Mouse (Mus musculus) telencephalon, adult 2 months (tissue): Measurements from ENCODE around the gene Hs6st1.
"Not testable (repeated sequence)": the region's sequence is repeated elsewhere in the genome, so short reads cannot be mapped to it uniquely, and the experiment has no call there.

ENCODE experiments used
- DNase-seq: peaks from one replicate; pipeline ENCODE4 v3.0.0-alpha.2; 2011; ENCODE audit warnings: low read depth, low spot score

The Hs6st1 gene

DNA sequence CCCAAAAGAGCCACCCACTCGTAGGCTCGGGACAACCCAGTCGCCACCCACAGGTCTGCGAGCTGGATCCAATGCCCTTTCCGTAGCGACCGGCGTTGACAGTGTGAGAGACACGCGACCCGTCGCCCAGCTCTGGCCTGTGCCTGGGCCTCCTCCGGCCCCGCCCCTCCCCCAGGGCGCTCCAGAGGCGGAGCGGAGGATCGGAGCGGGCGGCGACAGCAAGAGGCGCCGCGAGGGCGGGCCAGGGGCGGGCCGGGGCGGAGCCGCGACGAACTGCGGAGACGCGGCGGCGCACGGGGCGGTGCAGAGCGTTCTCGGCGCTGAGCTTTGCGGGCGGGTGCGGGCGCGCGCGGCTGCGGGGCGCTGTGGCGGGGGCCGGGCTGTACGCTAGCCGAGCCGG is at the start of gene Hs6st1:
Gene Hs6st1, plus strand, starts transcription at position 325 of the 400 bp plus-strand sequence.
- peak; percentile 78 for DNase-seq

DNA sequence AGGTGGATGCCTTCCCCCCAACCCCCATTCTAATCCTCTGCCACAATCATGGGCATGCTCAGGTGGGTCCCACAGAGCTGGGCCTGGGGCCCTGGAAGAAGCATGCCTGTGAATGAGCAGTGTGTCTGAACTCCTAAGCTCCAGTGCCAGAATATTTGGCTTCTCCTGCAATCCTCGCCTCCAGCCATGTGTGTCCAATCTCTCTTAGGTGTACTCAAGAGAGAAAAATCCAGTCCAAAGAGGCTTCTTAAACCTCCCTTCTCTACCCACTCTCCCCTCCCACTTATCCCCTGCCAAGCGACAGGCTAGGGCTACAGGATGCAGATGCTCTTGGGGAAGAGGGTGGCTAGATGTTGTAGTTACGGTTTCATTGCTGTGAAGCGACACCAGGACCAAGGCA is 49.6 kb upstream of the Hs6st1 start:
- DNase-seq, result no peak

DNA sequence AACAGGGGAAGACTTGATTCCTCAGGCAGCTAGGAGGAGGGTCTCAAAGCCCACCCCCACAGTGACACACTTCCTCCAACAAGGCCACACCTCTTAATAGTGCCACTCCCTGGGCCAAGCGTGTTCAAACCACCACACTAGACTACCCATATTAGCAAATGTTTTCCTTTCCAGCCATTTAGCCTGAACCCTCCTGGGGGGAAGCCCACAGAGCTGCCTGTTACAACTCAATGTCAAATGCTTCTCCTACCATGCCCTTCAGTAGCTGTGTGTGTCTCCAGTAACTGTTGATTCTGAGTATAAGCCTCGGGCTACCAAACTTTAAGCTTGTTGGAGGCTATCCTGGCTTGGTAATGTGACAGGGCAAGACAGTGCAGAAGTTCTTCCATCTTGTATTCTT is 49.0 kb upstream of the Hs6st1 start:
- no peak for DNase-seq

DNA sequence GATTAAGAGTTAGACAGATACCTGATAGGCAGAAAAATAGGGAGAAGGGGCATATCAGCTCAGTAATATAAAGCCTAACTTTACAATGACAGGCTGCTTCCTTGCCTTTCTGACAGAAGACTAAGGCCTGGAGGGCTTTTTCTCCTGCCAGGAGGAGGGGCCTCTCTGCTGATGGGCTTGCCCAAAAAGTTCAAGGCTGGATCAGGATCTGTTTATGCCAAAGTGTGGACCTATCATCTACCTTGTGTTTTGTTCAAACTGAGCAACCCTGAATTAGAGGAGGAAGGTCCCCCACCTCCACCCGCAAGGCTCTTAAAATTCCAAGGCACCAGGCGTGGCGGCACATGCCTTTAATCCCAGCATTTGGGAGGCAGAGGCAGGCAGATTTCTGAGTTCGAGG is 47.9 kb upstream of the Hs6st1 start:
- no peak for DNase-seq

GRCm38 (mm10) chr1:36030421-36030821 is 37.8 kb upstream of the Hs6st1 start:
- DNase-seq, result peak; percentile 71

GRCm38 (mm10) chr1:36038769-36039168 is 29.4 kb upstream of the Hs6st1 start:
- no peak for DNase-seq

DNA sequence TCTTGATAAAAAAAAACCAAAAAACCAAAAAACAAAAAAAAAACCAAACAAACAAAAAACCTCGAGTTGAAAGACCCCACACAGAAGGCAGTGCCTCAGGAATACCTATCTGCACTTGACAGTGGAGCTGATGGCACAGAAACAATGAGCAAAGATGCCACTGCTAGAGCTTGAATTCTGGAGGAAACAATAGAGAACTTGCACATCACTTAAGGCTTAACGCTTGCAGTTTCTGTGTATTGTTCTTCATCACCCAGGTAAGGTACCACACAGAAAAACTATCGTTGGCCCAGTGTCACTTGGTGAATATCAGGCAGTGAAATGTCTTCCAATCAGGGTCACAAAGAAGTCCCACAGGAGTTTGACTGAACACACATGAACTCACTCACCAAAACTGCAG is 26.1 kb upstream of the Hs6st1 start:
- no peak for DNase-seq

DNA sequence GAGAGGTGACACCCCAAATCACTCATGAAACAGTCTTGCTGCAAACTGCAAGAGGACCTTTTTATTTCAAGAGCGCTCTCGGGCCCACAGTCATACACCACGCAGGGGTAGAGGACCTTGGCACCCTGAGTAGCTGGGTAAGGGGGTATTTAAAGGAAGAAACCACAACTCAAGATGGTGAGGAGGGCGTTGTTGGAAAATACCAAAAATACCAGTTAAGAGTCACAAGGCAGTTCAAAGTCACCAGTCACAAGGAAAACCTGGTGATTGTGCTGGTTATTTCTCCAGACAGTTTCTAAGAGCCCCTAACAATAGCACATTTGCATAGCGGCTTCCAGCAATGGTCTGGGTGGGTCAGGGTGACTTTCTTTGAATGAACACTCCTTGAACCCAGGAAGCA is 24.4 kb upstream of the Hs6st1 start:
- not testable (repeated sequence) for DNase-seq

- no peak for DNase-seq
These were observed 23.9 kb upstream of the Hs6st1 start for GRCm38 (mm10) chr1:36044288-36044687.

DNA sequence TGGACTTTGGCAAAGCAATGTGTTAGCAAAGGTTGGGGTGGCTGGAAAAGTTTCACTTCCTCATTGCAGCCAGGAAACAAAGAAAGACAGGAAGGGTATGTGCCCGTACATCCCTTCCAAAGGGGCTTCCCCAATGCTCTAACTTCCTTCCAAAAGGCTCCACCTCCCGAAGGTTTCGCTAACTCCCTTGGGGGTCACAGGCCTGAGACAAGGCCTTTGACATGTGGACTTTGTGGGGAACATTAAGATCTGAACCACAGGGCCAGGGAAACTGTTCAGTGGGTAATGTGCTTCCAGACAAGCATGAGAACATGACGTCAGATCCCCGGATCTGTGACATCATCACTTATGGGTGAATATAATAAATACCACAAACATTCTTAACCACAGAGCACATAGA is 15.5 kb upstream of the Hs6st1 start:
- DNase-seq, result no peak

GRCm38 (mm10) chr1:36053566-36053965 is 14.6 kb upstream of the Hs6st1 start:
- DNase-seq, result no peak

GRCm38 (mm10) chr1:36054182-36054966 is 13.8 kb upstream of the Hs6st1 start:
- DNase-seq, result no peak

DNA sequence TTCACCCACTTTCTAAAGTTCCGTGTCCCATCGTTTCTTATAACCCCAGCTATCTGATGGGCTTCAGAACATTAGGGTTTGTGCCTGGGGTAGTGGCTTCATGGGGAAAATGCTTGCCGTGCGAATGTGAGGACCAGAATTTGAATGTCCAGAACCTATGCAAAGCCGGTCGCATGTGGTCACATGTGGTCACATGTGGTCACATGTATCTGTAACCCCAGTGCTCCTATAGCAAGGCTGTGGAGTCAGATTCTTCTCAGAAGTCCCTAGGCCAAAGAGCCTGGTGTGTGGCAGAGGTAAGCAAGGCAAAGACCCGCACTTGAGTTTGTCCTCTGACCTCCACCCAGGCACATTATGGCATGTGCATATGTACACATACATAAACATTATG is 13.2 kb upstream of the Hs6st1 start:
- no peak for DNase-seq

- DNase-seq, result no peak
These were observed 8.8 kb upstream of the Hs6st1 start for GRCm38 (mm10) chr1:36059351-36059750.

DNA sequence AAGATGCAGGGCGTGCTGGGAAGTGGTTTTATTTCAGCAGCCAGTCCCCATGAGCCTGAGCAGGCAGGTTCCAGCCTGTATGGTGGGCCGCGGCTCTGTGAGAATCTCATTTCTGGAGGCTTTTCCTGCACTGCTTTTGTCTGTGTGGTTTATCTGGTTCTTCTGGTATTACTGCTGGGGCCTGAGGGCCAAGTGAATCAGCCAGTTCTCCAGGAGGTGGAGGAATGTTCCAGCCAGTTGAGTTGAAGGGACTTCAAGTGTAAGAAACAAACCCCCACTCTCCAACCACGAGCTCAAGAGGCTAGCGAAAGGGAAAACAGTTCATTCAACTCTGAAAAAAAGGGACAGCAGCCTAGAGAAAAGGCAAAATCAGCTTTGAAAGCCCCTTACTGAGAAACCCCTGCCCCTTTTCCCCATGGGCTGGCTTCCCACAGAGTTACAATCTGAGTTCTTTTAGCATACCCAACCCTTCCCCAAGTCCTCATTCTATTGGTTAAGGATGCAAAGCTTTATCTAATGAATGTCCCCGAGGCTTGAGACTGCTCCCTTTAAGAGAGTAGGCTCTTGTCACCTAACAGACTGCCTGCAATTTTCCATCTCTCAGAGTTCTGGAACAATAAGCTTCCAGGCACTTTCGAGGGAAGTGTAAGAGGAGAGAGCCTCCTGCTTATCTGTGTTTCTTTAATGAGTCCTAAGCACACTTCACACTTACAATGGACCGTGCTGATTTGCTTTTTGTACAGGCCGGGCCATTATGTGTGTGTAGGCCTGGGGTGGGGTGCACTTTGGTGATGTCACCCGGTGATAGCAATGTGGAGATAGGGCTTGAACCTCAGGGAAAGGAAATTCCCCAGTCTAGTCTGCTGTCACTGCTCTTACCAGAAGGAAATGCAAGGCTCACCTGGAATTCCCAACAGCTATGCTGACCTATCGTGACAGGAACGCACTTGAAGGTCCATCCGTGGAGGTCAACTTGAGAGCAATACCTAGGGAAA is 7.9 kb upstream of the Hs6st1 start:
- no peak for DNase-seq

- no peak for DNase-seq
These were observed 6.8 kb upstream of the Hs6st1 start for GRCm38 (mm10) chr1:36061211-36061915.

GRCm38 (mm10) chr1:36062088-36062805 is 6.0 kb upstream of the Hs6st1 start:
- DNase-seq, result no peak

- no peak for DNase-seq
These were observed 5.2 kb upstream of the Hs6st1 start for GRCm38 (mm10) chr1:36062826-36063640.

- DNase-seq, result no peak
These were observed 4.6 kb upstream of the Hs6st1 start for GRCm38 (mm10) chr1:36063641-36063955.

- DNase-seq, result no peak
These were observed 4.0 kb upstream of the Hs6st1 start for GRCm38 (mm10) chr1:36064223-36064622.
